Mouse (Mus musculus) liver, postnatal 0 days (tissue): ENCODE data around the gene Ptpro. TPM values are rescaled to one million over a fixed set of nuclear protein-coding genes. Genes with fewer than 3 reads are reported as not detected.

Experiments used
- ATAC-seq: fragments of 200-750 bp; cut with Nextera tagmentation; 2 replicates; pipeline ENCODE4 v1.8.0; 2017; ENCODE audit warnings: mild to moderate bottlenecking, moderate library complexity
- DNase-seq: peaks from one replicate; pipeline ENCODE4 v3.0.0-alpha.2; 2016
- H3K27ac ChIP-seq: fragments of 300-500 bp; sonication (generic); 2 replicates; pipeline ENCODE4 v1.5.1; 2014; ENCODE audit warnings: antibody characterized with exemption, moderate library complexity, mild to moderate bottlenecking, low read depth
- H3K27me3 ChIP-seq: fragments of 300-500 bp; sonication (generic); 2 replicates; pipeline ENCODE4 v1.6.1; 2014; ENCODE audit warnings: low read length, control low read depth, mixed read lengths; ENCODE audit not compliant: insufficient read depth
- H3K36me3 ChIP-seq: fragments of 300-500 bp; sonication (generic); replicated peaks from 2 replicates; pipeline ENCODE4 v1.6.1; 2014; ENCODE audit warnings: mild to moderate bottlenecking, control low read depth, low read length, moderate library complexity, mixed read lengths; ENCODE audit not compliant: insufficient read depth
- H3K4me1 ChIP-seq: fragments of 300-500 bp; sonication (generic); 2 replicates; pipeline ENCODE4 v1.6.1; 2014; ENCODE audit warnings: antibody characterized with exemption, mild to moderate bottlenecking, control low read depth; ENCODE audit not compliant: insufficient read depth
- H3K4me2 ChIP-seq: fragments of 300-500 bp; sonication (generic); 2 replicates; pipeline ENCODE4 v1.6.1; 2014; ENCODE audit warnings: low read depth, mild to moderate bottlenecking, low read length, moderate library complexity, mixed read lengths
- H3K4me3 ChIP-seq: fragments of 300-500 bp; sonication (generic); 2 replicates; pipeline ENCODE4 v1.5.1; 2014; ENCODE audit warnings: low read depth, low read length
- H3K9ac ChIP-seq: fragments of 300-500 bp; sonication (generic); replicated peaks from 2 replicates; pipeline ENCODE4 v1.6.1; 2014; ENCODE audit warnings: mild to moderate bottlenecking, moderate library complexity
- H3K9me3 ChIP-seq: fragments of 300-500 bp; sonication (generic); 2 replicates; pipeline ENCODE4 v1.6.1; 2016; ENCODE audit warnings: mild to moderate bottlenecking, control low read depth, low read length, mixed read lengths
- CTCF ChIP-seq: sonication (generic); IDR thresholded peaks from 2 replicates; pipeline ENCODE4 v1.5.1; 2016; ENCODE audit warnings: antibody characterized with exemption, low read depth
- EP300 ChIP-seq: IDR thresholded peaks from 2 replicates; pipeline ENCODE4 v1.6.1; 2016; ENCODE audit warnings: antibody characterized with exemption, low read depth, mild to moderate bottlenecking
- WGBS: fragments of 180-500 bp; shearing (Covaris S2); extraction: QIAGEN DNeasy Blood & Tissue Kit; methylation state at CpG from one replicate; pipeline ENCODE4 v1.1.7; 2014; ENCODE audit not compliant: insufficient replicate concordance; 5-methylcytosine and 5-hydroxymethylcytosine counted together
- polyA plus RNA-seq: library from polyadenylated mRNA; unstranded; fragments of >200 nt; fragmentation: Nextera tagmentation; extraction: Ambion mirVana; gene quantifications from 2 replicates; pipeline ENCODE4 v1.2.1, GENCODE M21; 2015

Ptpro gene
- polyA plus RNA-seq, 1 experiment from 2014 or later = 0.86 TPM

DNA sequence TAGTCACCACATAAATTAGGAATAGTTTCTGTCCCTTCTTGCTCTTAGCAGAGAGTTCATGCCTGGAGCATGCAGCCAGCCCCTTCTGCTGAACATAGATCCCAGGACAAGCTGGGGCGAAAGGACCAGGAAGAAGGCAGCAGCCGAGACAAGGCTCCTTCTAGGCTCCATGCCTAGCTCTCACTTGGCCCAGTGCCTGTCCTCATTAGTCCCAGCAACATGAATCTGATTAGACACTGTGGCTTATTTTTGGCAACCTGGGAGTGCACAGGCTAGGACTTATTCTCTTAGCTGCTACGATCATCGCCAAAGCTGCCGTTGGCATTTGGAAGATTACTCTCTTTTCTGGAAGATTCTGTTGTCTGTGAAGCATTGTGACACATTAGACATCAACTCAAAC is 112.6 kb downstream of the Ptpro start:
- Histone ChIP-seq H3K27ac (no peak overlapping the region), H3K36me3 (no peaks in the 10 kb centered on the region), H3K9ac (no peak overlapping the region), H3K4me3 (no peak overlapping the region), H3K4me1 (no peaks in the 10 kb centered on the region), H3K27me3 (no peaks in the 10 kb centered on the region), H3K4me2 (no peak overlapping the region), H3K9me3 (no peaks in the 10 kb centered on the region)
- no peak for TF ChIP-seq CTCF
- TF ChIP-seq EP300 = no peak
- ATAC-seq (no peak), DNase-seq (no peak)
- 76% methylated on average over 5 of the region's 5 CpGs for WGBS

DNA sequence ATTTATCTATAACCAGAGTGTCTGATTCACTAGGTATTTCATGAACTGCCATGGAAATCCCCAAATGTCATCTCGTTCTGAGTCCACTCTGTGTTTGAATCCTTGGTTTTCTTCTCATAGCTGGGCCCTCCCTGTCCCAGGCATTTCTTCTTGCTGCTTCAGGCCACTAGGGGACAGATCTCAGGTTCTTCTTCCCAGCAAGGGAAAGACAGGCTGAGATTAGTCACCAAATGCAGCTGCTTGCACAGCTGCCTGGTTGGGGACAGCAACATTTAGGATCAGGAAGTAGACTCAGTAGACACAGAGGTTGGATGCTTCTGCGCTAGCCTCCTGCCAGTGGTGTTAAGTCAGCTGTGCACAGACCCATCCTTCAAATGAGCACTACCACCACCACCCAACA is 113.5 kb downstream of the Ptpro start:
- 63% methylated on average over 2 of the region's 2 CpGs for WGBS
- no peaks in the 10 kb centered on the region for H3K27me3 ChIP-seq
- TF ChIP-seq CTCF = no peak
- TF ChIP-seq EP300 = no peak
- no peaks in the 10 kb centered on the region for H3K4me1 ChIP-seq
- no peaks in the 10 kb centered on the region for H3K9me3 ChIP-seq
- no peak for ATAC-seq
- H3K4me3 ChIP-seq = no peak overlapping the region
- H3K9ac ChIP-seq = no peak overlapping the region
- no peak for DNase-seq
- no peak overlapping the region for H3K4me2 ChIP-seq
- H3K36me3 ChIP-seq = no peaks in the 10 kb centered on the region
- no peak overlapping the region for H3K27ac ChIP-seq

- 56% methylated on average over 8 of the region's 8 CpGs for WGBS
- H3K9ac ChIP-seq = no peak overlapping the region
- no peak overlapping the region for H3K4me2 ChIP-seq
Measured at GRCm38 (mm10) chr6:137370745-137371144, 118.6 kb downstream of the Ptpro start.

GRCm38 (mm10) chr6:137371455-137371854 is 119.3 kb downstream of the Ptpro start:
- DNase-seq = no peak
- H3K4me3 ChIP-seq = no peak overlapping the region
- H3K4me1 ChIP-seq = no peaks in the 10 kb centered on the region
- no peak overlapping the region for H3K9ac ChIP-seq
- no peak overlapping the region for H3K27ac ChIP-seq
- H3K9me3 ChIP-seq = no peaks in the 10 kb centered on the region
- ATAC-seq = no peak
- 68% methylated on average over 6 of the region's 6 CpGs for WGBS
- H3K27me3 ChIP-seq = no peaks in the 10 kb centered on the region
- H3K36me3 ChIP-seq = no peaks in the 10 kb centered on the region
- H3K4me2 ChIP-seq = no peak overlapping the region
- TF ChIP-seq EP300 = no peak
- no peak for TF ChIP-seq CTCF

More at GRCm38 (mm10) chr6:137370745-137371144, 118.6 kb downstream of the Ptpro start:
- DNase-seq (no peak), ATAC-seq (no peak)
- Histone ChIP-seq H3K4me3 (no peak overlapping the region), H3K36me3 (no peaks in the 10 kb centered on the region), H3K27ac (no peak overlapping the region), H3K9me3 (no peaks in the 10 kb centered on the region), H3K4me1 (no peaks in the 10 kb centered on the region), H3K27me3 (no peaks in the 10 kb centered on the region)
- TF ChIP-seq EP300 = no peak
- TF ChIP-seq CTCF = no peak

DNA sequence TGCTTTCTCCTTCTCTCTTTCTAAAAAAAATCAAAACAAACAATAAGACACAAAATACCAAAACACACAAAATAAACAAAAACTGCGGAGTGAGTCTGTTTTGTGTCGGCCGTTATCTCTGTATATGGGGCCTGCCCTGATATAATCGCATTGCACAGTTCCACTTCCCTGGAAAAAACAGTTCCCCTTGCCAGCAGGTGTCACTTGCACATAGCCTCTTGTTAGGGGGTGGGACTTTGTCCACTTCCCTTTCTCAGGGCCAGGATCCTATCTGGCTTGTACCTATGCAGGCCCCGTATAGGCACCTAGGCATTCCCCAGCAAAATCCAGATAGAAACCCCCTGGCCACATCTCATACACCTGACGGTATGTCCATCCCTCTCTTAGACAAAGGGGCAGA is 121.8 kb downstream of the Ptpro start:
- Histone ChIP-seq H3K36me3 (no peaks in the 10 kb centered on the region), H3K9me3 (no peaks in the 10 kb centered on the region), H3K9ac (no peak overlapping the region), H3K4me3 (no peak overlapping the region), H3K27me3 (no peaks in the 10 kb centered on the region), H3K4me2 (no peak overlapping the region), H3K4me1 (no peaks in the 10 kb centered on the region), H3K27ac (no peak overlapping the region)
- ATAC-seq (no peak), DNase-seq (no peak)
- TF ChIP-seq CTCF (peak; percentile 9; the same call in 1 of the 2 replicates), EP300 (no peak)
- WGBS = 52% methylated on average over 6 of the region's 6 CpGs

DNA sequence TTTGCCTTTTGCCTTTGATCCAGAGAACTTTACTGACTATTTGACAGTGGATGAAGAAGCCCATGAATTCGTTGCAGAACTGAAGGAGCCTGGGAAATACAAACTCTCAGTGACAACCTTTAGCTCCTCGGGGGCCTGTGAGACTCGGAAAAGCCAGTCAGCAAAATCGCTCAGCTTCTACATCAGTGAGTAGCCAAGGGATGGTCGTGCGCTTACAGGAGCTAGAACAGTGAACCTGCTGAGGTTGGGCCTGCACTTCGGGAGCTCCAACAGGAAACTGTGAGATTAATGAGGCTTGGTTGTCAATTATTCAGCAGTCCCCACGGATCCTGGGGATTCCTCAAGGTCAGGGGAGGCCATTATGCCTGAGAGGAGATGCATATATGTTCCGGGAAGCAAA is 130.4 kb downstream of the Ptpro start:
- H3K27me3 ChIP-seq = no peaks in the 10 kb centered on the region
- no peaks in the 10 kb centered on the region for H3K36me3 ChIP-seq
- no peak for TF ChIP-seq CTCF
- no peak for TF ChIP-seq EP300

GRCm38 (mm10) chr6:137386344-137386743 is 134.2 kb downstream of the Ptpro start:
- H3K27ac ChIP-seq = no peak overlapping the region
- H3K4me1 ChIP-seq = no peaks in the 10 kb centered on the region
- no peak overlapping the region for H3K4me2 ChIP-seq
- no peaks in the 10 kb centered on the region for H3K36me3 ChIP-seq
- TF ChIP-seq CTCF = no peak
- no peak for TF ChIP-seq EP300
- ATAC-seq (peak; percentile 29; the same call in 1 of the 2 replicates), DNase-seq (no peak)
- 57% methylated on average over 4 of the region's 4 CpGs for WGBS
- H3K9ac ChIP-seq = no peak overlapping the region
- H3K9me3 ChIP-seq = no peaks in the 10 kb centered on the region
- no peaks in the 10 kb centered on the region for H3K27me3 ChIP-seq
- H3K4me3 ChIP-seq = no peak overlapping the region

More for the DNA sequence above, 130.4 kb downstream of the Ptpro start:
- no peaks in the 10 kb centered on the region for H3K9me3 ChIP-seq
- DNase-seq (no peak), ATAC-seq (no peak)
- no peak overlapping the region for H3K4me2 ChIP-seq
- H3K27ac ChIP-seq = no peak overlapping the region
- no peaks in the 10 kb centered on the region for H3K4me1 ChIP-seq
- no peak overlapping the region for H3K9ac ChIP-seq
- 59% methylated on average over 9 of the region's 9 CpGs for WGBS
- H3K4me3 ChIP-seq = no peak overlapping the region
